Mouse (Mus musculus) liver, embryonic 18 days (tissue): ENCODE measurements around the gene Map3k10. TPM values are rescaled to one million over a fixed set of nuclear protein-coding genes. Genes with fewer than 3 reads are reported as not detected.

Experiments
- polyA plus RNA-seq: library from polyadenylated mRNA; depleted of rRNA; stranded (reverse); fragments of >200 nt; gene quantifications from 2 replicates; pipeline ENCODE4 v1.2.3, GENCODE M21; 2012; rRNA removed

The Map3k10 gene
- 4.6 and 5.2 TPM in 2 replicates for polyA plus RNA-seq

DNA sequence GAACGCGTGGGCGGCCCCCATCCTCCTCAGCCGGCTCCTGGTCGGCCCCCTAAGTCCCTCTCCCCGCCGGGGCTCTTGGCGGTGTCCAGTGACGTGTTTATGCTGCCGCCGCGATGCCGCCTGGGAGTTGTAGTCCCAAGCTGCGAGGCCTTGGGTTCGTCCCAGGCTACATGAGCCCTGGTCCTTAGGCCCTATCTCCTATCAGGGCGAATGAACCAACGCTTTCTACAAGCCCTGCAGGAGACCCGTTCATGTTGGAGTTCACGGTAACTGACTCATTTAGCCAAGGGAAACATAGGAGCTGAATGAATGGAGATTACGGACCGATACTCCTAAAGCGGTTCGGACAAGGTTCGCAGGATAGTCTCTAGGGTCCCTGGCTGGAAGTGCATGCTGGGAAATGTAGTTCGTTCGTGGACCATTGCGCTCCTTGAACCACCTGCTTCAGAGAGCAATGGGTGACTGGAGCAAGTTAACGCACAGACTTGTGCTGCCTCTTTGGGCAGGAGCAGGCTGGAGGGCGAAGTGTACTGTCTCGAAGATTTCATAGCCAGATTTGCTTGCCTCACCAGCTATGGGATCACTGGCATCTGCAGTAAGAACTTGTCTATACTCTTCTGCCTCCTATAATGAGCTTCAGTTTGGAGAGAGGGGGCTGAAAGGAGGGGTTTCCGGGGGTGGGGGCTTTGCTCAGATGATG, at the start of gene Map3k10:
TSS of gene Map3k10 (minus strand) at position 77 of the 700 bp plus-strand sequence.

DNA sequence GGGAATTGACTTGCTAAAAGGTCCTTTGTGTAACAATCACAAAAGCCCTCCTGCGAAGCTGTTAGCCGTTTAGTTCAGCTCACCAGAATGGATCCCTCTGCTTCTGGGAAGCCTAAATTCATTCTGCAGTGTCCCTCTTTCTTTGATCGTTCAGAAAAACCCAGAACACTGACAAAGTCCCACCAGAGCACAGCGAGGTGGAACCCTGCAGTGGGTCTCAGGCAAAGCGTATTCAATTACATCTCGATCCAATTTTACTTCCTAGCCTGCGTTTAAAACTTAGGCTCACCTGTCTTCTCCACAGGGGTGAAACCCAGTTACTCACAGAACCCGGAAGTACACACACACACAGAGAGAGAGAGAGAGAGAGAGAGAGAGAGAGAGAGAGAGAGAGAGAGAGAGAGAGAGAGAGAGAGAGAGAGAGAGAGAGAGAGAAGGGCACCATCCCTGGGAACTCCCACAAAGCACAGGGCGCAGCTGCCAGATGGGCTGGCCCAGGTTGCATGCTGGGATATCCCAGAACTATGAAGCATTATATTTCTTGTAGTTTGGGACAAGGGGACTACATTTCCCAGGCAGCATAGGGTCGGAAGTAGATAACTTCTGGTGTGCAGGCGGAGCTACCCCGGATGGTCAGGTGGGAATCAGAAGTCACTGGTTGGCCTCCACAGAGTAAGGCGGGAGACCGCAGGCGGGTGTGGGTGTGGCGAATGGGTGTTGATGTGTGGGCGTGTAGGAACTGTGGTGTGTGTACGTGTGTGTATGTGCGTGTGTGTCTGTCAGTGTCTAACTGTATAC, 14.6 kb upstream of the Map3k10 start, which contains the start of gene Zfp607b:
TSS of gene Zfp607b (plus strand) at position 526 of the 798 bp plus-strand sequence.

GRCm38 (mm10) chr7:27653681-27654437, 20.5 kb downstream of the Map3k10 start, which contains the start of gene Ttc9b:
Gene Ttc9b, plus strand, starts transcription at chr7:27653915.

Other genes with a start within 250 kb of the Map3k10 start
- gene Sptbn4, start 226.9 kb downstream of the Map3k10 start, polyA plus RNA-seq = 0.07 and 0.10 TPM in 2 replicates
- gene Blvrb, start 226.6 kb downstream of the Map3k10 start, polyA plus RNA-seq = 360 and 370 TPM in 2 replicates
- gene Sertad3, start 200.8 kb downstream of the Map3k10 start, polyA plus RNA-seq = 21.2 and 21.3 TPM in 2 replicates
- gene Sertad1, start 187.7 kb downstream of the Map3k10 start, polyA plus RNA-seq = 13.0 and 16.5 TPM in 2 replicates
- 0.43 and 0.44 TPM in 2 replicates for gene Prx, start 175.3 kb downstream of the Map3k10 start, polyA plus RNA-seq
- gene Hipk4, start 151.3 kb downstream of the Map3k10 start, polyA plus RNA-seq = 0.18 and 0.24 TPM in 2 replicates
- 61.6 and 72.3 TPM in 2 replicates for gene Pld3, start 121.4 kb downstream of the Map3k10 start, polyA plus RNA-seq
- gene 2310022A10Rik, start 121.4 kb downstream of the Map3k10 start, polyA plus RNA-seq = 7.1 and 8.2 TPM in 2 replicates
- 28.2 and 30.4 TPM in 2 replicates for gene Akt2, start 83.0 kb downstream of the Map3k10 start, polyA plus RNA-seq
- gene Ttc9b, start 20.7 kb downstream of the Map3k10 start, polyA plus RNA-seq = not detected in 2 replicates
- gene Zfp607b, start 14.7 kb upstream of the Map3k10 start, polyA plus RNA-seq = 0.24 and 0.30 TPM in 2 replicates
- gene Zfp60, start 56.8 kb upstream of the Map3k10 start, polyA plus RNA-seq = 1.3 and 1.4 TPM in 2 replicates
- 0.77 and 0.79 TPM in 2 replicates for gene Zfp626, start 132.6 kb upstream of the Map3k10 start, polyA plus RNA-seq
- gene Zfp59, start 164.0 kb upstream of the Map3k10 start, polyA plus RNA-seq = 0.78 and 0.82 TPM in 2 replicates
- gene Zfp607a, start 182.9 kb upstream of the Map3k10 start, polyA plus RNA-seq = 0.60 and 0.63 TPM in 2 replicates